ENCODE assay signal across 28 mouse cellular contexts in the genomic region with DNA sequence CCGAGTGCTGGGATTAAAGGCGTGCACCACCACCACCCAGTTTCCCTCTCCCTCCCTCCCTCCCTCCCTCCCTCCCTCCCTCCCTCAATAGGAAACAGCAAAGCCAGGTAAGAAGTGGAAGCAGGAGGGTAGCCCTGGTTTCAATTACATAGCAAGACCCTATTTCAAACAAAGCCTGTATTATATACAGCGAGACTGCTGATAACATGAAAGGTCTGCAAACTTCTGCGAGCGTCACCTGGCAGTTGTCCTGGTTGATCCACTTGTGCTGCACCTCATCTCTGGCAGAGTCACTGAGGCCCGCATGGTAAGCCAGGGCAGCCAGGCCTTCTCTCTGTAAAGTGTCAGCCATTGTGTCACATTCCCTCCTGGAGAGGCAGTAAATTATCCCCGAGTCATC. TPM values are rescaled to one million over a fixed set of nuclear protein-coding genes. Genes with fewer than 3 reads are reported as not detected.
A peak's percentile ranks its signal among the peaks of the same experiment; 100 is the strongest.
DNase-seq lines count a peak whose midpoint lies in the region; ATAC-seq lines count a peak whose summit lies in the region.
"Had no signal": no experiment of that assay in that cellular context is flagged by ENCODE, and none has a peak within 500 bp of the region (broad histone marks: within the 10 kb centered on the region; RNA-seq: fewer than 3 reads in every experiment).

No protein-coding gene starts in this region.

- no peaks in the 10 kb centered on the region for H3K27me3 ChIP-seq in neural tube, embryonic 15.5 days (replicated peaks)
- no peaks in the 10 kb centered on the region for H3K27me3 ChIP-seq in embryonic facial prominence, embryonic 13.5 days
- no peaks in the 10 kb centered on the region for H3K27me3 ChIP-seq in limb, embryonic 12.5 days
- H3K27me3 ChIP-seq: CH12.LX; hindbrain, embryonic 12.5 days; kidney, embryonic 15.5 days had no signal

- peak; percentile 12 for DNase-seq in embryo, embryonic 10 days (ENCODE audit: low spot score)
- no peak for DNase-seq in embryo, embryonic 9.5 days (ENCODE audit: extremely low spot score)
- peak; percentile 17 for DNase-seq in neural tube, embryonic 10.5 days (ENCODE audit: extremely low spot score, low spot score)
- DNase-seq in thymus, postnatal 0 days (ENCODE audit: low spot score), result no peak
- DNase-seq in thymus, postnatal 25 days, result no peak
- DNase-seq: adrenal gland, postnatal 10 days; cerebellum, adult 8-10 months; cerebellum, postnatal 25 days; forebrain, postnatal 0 days; gastrocnemius, postnatal 14 days; heart, postnatal 36 days; kidney, postnatal 36 days; liver; lung, adult 2 months; midbrain, embryonic 14.5 days; right cerebral cortex, postnatal 25 days had no signal

- H3K36me3 ChIP-seq in neural tube, embryonic 15.5 days, result 0 out of 2 replicates have a peak, but pooled peaks cover 3% of the 10 kb centered on the region
- peaks cover 31% of the 10 kb centered on the region for H3K36me3 ChIP-seq in embryonic facial prominence, embryonic 13.5 days
- peaks cover 39% of the 10 kb centered on the region for H3K36me3 ChIP-seq in limb, embryonic 12.5 days

- no peaks in the 10 kb centered on the region for H3K4me1 ChIP-seq in neural tube, embryonic 15.5 days
- H3K4me1 ChIP-seq in embryonic facial prominence, embryonic 13.5 days, result peaks cover 5% of the 10 kb centered on the region; the same call in 1 of the 2 replicates
- H3K4me1 ChIP-seq in limb, embryonic 12.5 days (replicated peaks), result peaks cover 7% of the 10 kb centered on the region
- H3K4me1 ChIP-seq: heart, embryonic 10.5 days; hindbrain, embryonic 12.5 days; kidney, embryonic 15.5 days had no signal

- H3K9me3 ChIP-seq in neural tube, embryonic 15.5 days (replicated peaks), result no peaks in the 10 kb centered on the region
- H3K9me3 ChIP-seq in embryonic facial prominence, embryonic 13.5 days, result no peaks in the 10 kb centered on the region
- no peaks in the 10 kb centered on the region for H3K9me3 ChIP-seq in limb, embryonic 12.5 days
- H3K9me3 ChIP-seq: heart, embryonic 10.5 days; hindbrain, embryonic 12.5 days; kidney, embryonic 15.5 days had no signal

- no peak overlapping the region for H3K9ac ChIP-seq in neural tube, embryonic 15.5 days (replicated peaks)
- no peak overlapping the region for H3K9ac ChIP-seq in embryonic facial prominence, embryonic 13.5 days
- H3K9ac ChIP-seq in limb, embryonic 12.5 days (replicated peaks), result no peak overlapping the region
- H3K9ac ChIP-seq: forebrain, postnatal 0 days; hindbrain, embryonic 12.5 days; kidney, embryonic 15.5 days; liver, embryonic 14.5 days had no signal

- no peak overlapping the region for H3K4me3 ChIP-seq in neural tube, embryonic 15.5 days (replicated peaks)
- no peak overlapping the region for H3K4me3 ChIP-seq in embryonic facial prominence, embryonic 13.5 days
- no peak overlapping the region for H3K4me3 ChIP-seq in limb, embryonic 12.5 days (replicated peaks)
- H3K4me3 ChIP-seq: erythroblast, embryonic 14.5 days; heart, embryonic 10.5 days; hindbrain, embryonic 12.5 days; kidney, embryonic 15.5 days; layer of hippocampus, adult 2 months; left cerebral cortex, adult 2 months had no signal

- H3K4me2 ChIP-seq in neural tube, embryonic 15.5 days, result no peak overlapping the region
- no peak overlapping the region for H3K4me2 ChIP-seq in embryonic facial prominence, embryonic 13.5 days
- H3K4me2 ChIP-seq in limb, embryonic 12.5 days, result no peak overlapping the region
- H3K4me2 ChIP-seq: hindbrain, embryonic 12.5 days; kidney, embryonic 15.5 days had no signal

- ATAC-seq in neural tube, embryonic 15.5 days (ENCODE audit: low FRiP score), result no peak
- ATAC-seq in embryonic facial prominence, embryonic 13.5 days (ENCODE audit: insufficient number of reproducible peaks, insufficient read depth, low FRiP score, low TSS enrichment, low read depth), result no peak
- 0 out of 2 replicates have a peak, but pooled peaks have one; percentile 71 for ATAC-seq in limb, embryonic 12.5 days (ENCODE audit: insufficient number of reproducible peaks, insufficient read depth, low FRiP score, low TSS enrichment, low read depth)
- ATAC-seq: forebrain, postnatal 0 days; intestine, embryonic 16.5 days had no signal

- H3K27ac ChIP-seq in neural tube, embryonic 15.5 days (replicated peaks), result no peak overlapping the region
- 0 out of 2 replicates have a peak overlapping the region, but pooled peaks have one; percentile 28 for H3K27ac ChIP-seq in embryonic facial prominence, embryonic 13.5 days
- H3K27ac ChIP-seq in limb, embryonic 12.5 days, result peak overlapping the region; percentile 83
- H3K27ac ChIP-seq: heart, embryonic 10.5 days; hindbrain, embryonic 12.5 days; kidney, embryonic 15.5 days; layer of hippocampus, adult 2 months; left cerebral cortex, adult 2 months; liver, embryonic 14.5 days had no signal

- WGBS in neural tube, embryonic 15.5 days, result 73% methylated on average over 7 of the region's 7 CpGs
- 32% methylated on average over 7 of the region's 7 CpGs for whole genome bisulfite sequencing in embryonic facial prominence, embryonic 13.5 days
- 27% methylated on average over 7 of the region's 7 CpGs for WGBS in limb, embryonic 12.5 days

RNA-seq across cellular contexts. Expression of gene Blm, which starts 54.8 kb away (rescaled TPM):
- polyA plus RNA-seq in neural tube, embryonic 15.5 days (2015; fragmentation: Nextera tagmentation; extraction: Ambion mirVana), result 7.4 and 11.3 TPM in 2 replicates
- polyA plus RNA-seq in embryonic facial prominence, embryonic 13.5 days (2015; fragmentation: Nextera tagmentation; extraction: Ambion mirVana), result 27.1 and 28.3 TPM in 2 replicates
- polyA plus RNA-seq in limb, embryonic 12.5 days (2016; fragmentation: Nextera tagmentation; extraction: Ambion mirVana), result 42.1 and 45.3 TPM in 2 replicates
- 14.6 and 19.5 TPM in 2 replicates for polyA plus RNA-seq in thymus, postnatal 0 days (2015; fragmentation: Nextera tagmentation; extraction: Ambion mirVana)

Comparison
In these comparisons a context has a peak if more than half of its experiments do, and no peak if none do; other contexts are left out.
1. DNase-seq: peak in embryo, embryonic 10 days (single experiment) and neural tube, embryonic 10.5 days (single experiment); none in embryo, embryonic 9.5 days (single experiment), thymus, postnatal 0 days (single experiment) and thymus, postnatal 25 days (single experiment).